Mouse (Mus musculus): ENCODE measurements around the gene Rbms3.

The Rbms3 gene

GRCm38 (mm10) chr9:117102198-117102930 lies 527.3 kb downstream of the Rbms3 start:
- DNase-seq (ENCODE audit: low read depth) = no peak

GRCm38 (mm10) chr9:117100181-117100580 lies 529.5 kb downstream of the Rbms3 start:
- DNase-seq (ENCODE audit: low read depth) = no peak

- DNase-seq (ENCODE audit: low read depth) = no peak
Measured at GRCm38 (mm10) chr9:117093551-117093950, 536.2 kb downstream of the Rbms3 start.

DNA sequence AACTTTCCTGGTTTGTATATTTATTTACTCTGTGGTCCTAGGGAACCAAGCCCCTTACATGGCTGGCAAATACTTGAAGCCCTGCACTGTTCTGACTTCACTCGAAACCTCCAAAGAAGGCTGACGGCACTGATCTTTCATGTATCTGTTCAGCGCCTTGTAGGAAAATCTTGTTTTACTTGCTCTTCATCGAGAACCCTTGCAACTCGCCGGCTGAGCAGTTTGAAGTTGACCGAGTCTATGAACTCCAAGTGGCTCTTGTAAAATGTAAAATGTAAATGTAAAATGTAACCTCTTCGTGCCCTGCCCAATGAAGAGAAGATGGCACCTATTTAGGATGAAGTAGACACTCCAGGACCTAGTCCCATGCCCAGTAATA lies 537.5 kb downstream of the Rbms3 start:
- no peak for DNase-seq (ENCODE audit: low read depth)

GRCm38 (mm10) chr9:117091253-117092176 lies 538.2 kb downstream of the Rbms3 start:
- DNase-seq (ENCODE audit: low read depth) = no peak

- no peak for DNase-seq (ENCODE audit: low read depth)
Measured at GRCm38 (mm10) chr9:117089409-117090147, 540.1 kb downstream of the Rbms3 start.

- no peak for DNase-seq (ENCODE audit: low read depth)
Measured at GRCm38 (mm10) chr9:117088309-117088708, 541.4 kb downstream of the Rbms3 start.

DNA sequence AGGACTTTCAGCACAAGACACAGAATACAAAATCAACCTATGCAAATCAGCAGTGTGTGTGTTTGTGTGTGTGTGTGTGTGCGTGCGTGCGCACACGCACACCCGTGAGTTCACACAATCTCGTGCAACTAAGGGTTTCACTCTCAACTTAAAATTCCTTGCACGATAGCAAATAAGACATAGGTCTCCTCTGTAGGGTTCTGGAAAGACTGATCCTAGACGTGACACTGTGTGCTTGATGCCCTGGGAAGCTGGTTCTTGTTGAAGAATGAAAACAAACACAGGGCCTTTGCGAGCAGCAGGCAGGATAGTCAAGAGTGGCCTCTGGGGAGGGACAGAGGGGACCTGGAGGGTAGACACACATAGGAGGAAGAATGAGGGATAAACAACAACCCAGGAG lies 544.0 kb downstream of the Rbms3 start:
- DNase-seq (ENCODE audit: low read depth) = no peak

DNA sequence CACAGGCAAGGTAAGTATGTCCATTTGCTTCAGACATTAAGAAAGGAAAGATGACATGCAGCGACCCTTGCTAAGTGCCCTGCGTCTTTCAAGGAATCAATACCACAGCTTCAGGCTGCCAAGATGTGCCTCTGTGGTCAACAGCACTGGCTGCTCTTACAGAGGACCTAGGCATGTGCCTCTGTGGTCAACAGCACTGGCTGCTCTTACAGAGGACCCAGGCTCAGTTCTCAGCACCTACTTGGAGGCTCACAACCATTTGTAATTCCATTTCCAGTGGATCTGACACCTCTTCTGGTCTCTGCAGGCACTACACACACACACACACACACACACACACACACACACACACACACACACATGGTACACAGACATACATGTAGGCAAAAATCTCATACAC lies 545.2 kb downstream of the Rbms3 start:
- no peak for DNase-seq (ENCODE audit: low read depth)

DNA sequence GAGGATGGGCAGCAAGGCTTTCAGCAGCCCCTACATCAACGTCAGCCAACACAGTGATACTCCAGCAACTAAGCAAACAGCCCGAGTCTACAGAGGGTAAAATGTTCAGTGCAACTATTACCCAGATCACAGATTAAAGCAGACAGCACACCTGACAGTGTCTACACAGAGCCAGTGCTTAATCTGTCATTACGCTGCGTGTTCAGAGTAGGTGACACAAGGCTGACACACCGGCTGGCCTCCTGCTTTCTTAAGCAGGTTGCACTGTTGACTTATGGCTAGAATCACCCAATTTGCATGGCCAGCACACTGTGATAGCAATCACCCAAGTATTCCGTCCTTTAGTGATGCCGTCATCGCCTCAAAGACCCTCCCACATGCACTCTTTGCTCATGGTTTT lies 550.2 kb downstream of the Rbms3 start:
- no peak for DNase-seq (ENCODE audit: low read depth)

DNA sequence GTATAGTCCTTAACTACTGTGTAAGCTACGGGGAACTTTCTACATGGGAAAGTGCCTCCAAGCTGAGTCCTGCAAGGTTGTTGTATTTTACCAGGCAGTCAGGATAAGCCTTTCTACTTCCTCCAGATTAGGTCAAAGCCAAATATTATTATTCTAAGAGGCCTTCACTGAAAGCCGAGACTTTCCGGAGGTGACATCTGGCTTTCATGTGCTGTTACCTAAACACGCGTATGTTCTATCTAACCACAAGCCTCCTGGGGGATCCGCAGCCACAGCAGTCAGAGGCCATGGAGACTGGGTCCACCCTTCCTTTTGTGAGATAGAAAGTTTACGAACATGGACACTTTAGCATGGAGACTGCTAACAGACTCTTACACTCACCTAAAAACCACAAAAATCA lies 552.2 kb downstream of the Rbms3 start:
- DNase-seq (ENCODE audit: low read depth) = no peak

- DNase-seq (ENCODE audit: low read depth) = no peak
Measured at GRCm38 (mm10) chr9:117076785-117077184, 552.9 kb downstream of the Rbms3 start.

- DNase-seq (ENCODE audit: low read depth) = no peak
Measured at GRCm38 (mm10) chr9:117072433-117073099, 557.1 kb downstream of the Rbms3 start.

GRCm38 (mm10) chr9:117070616-117071015 lies 559.1 kb downstream of the Rbms3 start:
- DNase-seq (ENCODE audit: low read depth) = no peak

DNA sequence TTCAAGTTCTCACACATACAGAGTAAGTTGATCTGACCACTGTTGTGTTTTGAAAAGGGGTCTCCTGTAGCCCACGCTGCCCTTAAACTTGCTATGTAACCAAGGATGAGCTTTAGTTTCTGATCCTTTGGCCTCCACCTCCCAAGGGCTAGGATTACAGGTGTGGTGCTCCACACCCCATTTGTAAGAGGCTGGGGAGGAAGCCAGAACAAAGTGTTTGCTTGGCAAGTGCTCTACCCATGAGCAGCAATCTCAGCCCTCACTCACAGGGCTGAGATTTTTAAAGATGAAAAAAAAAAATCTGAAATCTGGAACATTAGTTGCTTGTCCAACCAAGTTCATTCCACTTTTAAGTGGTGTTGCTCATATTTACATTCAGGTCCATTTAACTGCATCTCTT lies 560.5 kb downstream of the Rbms3 start:
- DNase-seq (ENCODE audit: low read depth) = no peak

DNA sequence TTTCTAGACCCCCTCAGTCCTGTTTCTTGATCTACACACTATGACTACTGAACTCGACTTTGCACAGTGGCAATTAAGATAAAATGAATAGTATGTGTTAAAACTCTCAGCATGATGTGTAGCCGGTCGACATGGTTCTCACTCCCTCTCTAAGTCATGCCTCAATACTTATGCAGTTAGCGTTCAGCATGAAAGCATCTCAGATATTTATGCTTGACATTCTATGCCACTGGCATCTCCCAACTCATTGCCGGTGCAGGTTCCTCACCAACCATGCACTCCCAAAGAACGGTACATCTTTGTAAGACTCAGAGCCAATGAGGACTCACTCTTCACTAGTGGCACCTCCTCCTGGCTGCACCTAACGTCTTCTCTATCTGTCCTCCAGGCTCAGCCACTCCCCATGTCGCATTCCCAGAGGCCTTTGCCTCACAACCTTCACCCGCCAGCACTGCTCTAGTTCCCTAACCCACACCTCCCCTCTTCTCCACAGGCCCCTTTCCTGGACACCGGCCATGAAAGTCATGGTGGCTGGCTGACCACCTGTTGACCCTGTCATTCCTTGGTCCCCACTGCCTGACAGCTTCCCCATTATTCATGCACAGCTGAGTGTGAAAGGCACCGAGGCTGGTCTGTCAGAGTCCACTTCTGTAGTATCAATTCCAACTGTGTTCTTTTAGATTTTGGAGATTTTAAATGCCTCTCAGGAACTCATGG lies 561.9 kb downstream of the Rbms3 start:
- DNase-seq (ENCODE audit: low read depth) = no peak

GRCm38 (mm10) chr9:117066502-117066901 lies 563.2 kb downstream of the Rbms3 start:
- no peak for DNase-seq (ENCODE audit: low read depth)

DNA sequence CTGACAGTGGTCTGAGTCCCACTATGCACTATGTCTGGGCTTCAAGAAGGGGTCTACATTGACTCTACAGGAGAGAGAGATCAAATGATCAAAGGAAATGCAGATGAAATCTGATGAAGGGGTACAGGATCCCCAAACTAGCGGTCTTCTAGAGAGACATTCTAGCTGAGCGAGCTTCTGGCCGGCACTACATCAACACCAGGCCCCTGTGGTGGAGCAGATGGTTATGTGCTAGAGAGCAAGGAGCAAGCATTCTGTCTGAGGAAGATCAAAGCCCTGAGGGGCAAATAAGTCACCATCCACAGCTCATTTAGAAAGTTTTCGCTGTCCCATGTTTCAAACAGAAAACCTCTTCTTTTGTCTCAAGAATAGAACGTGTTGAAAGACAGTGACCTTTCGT lies 564.1 kb downstream of the Rbms3 start:
- no peak for DNase-seq (ENCODE audit: low read depth)

GRCm38 (mm10) chr9:117059586-117059985 lies 570.1 kb downstream of the Rbms3 start:
- DNase-seq (ENCODE audit: low read depth) = no peak

DNA sequence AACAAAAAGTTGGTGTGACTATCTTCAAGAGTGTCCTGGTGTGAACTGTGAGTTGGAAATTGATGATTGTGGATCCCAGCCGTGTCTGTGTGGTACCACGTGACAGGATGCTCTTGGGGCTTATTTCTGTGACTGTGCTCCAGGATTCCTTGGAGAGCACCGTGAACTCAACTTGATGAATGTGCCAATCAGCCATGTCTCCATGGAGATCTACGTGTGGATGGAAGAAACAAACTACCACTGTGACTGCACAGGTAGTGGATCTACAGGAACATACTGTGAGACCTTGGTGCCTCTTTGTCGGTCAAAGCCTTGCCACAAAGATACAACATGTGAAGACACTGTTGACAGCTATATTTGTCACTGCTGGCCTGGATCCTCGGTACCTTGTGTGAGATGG lies 570.6 kb downstream of the Rbms3 start:
- DNase-seq (ENCODE audit: low read depth) = no peak

- DNase-seq (ENCODE audit: low read depth) = no peak
Measured at GRCm38 (mm10) chr9:117051935-117052334, 577.8 kb downstream of the Rbms3 start.
